Mouse (Mus musculus): ENCODE measurements at regions not wholly inside any gene's neighbourhood (a gene's known extent, or its start where the extent isn't known, plus 50 kb on each side); places are given as distances from the start of the nearest gene placed in this dataset.
A peak's percentile ranks its signal among the peaks of the same experiment; 100 is the strongest.

DNA sequence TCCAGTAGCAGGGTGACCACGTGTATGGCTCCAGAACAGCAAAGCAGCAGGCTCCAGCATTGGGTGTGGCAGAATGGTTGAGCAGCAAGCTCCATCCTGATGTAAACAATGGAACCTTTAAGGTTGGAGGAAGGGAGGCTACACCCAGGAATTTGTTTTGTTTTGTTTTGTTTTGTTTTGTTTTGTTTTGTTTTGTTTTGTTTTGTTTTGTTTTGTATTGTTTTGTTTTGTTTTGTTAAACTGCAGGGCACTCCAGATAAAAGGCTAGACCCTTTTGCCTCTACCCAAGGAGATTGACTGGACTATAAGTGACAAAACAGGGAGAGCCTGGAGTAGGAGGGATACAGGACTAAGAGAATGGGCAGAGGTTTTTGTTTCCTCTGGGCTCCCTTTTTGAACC is 647.5 kb downstream of the Kcnj3 start:
- ATAC-seq (ENCODE audit: poor library complexity, severe bottlenecking), result no peak

DNA sequence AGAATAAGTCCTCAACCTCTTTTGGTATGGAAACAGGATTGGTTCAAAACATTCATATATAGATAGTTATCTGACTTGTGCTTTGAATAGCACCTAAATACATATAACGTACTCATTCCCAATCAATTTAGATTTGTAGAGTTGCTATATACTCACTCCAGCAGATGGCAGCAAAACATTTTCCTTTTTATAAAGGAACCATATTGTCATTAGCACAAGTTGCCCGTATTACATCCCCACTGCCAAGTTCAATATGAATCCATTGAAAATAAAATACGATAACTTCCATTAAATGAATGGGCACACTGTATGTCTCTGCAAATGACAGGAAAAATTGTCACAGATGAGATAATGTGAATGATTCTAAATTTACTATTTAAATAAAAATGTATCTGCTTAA is 673.8 kb downstream of the Kcnj3 start:
- ATAC-seq (ENCODE audit: poor library complexity, severe bottlenecking), result no peak

- no peak for ATAC-seq (ENCODE audit: poor library complexity, severe bottlenecking)
These were observed 674.2 kb downstream of the Kcnj3 start for GRCm38 (mm10) chr2:56109975-56110374.

- ATAC-seq (ENCODE audit: poor library complexity, severe bottlenecking), result peak; percentile 57
These were observed 678.7 kb downstream of the Kcnj3 start for GRCm38 (mm10) chr2:56114469-56114868.

GRCm38 (mm10) chr2:56119368-56119767 is 683.6 kb downstream of the Kcnj3 start:
- no peak for ATAC-seq (ENCODE audit: poor library complexity, severe bottlenecking)

GRCm38 (mm10) chr2:56147107-56147615 is 711.4 kb downstream of the Kcnj3 start:
- ATAC-seq (ENCODE audit: poor library complexity, severe bottlenecking), result no peak

DNA sequence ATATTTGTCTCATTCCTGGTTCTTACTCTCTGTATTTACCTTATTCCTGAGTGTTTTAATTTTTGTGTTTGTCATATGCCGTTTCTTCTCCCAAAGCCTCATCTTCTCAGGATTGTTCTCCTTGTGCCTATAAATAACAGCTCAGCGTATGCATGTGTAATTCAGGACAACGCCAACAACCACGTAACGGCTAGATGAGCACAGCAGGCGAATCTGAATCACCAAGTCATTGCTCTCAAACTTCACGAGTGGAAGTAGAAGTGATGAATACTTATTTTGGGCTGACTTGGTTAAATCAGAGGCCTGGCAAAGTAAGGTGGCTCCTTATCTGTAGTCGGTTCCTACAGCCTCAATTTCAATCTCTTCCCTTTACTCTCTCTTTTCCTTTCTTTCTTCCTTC is 760.7 kb downstream of the Kcnj3 start:
- no peak for ATAC-seq (ENCODE audit: poor library complexity, severe bottlenecking)

GRCm38 (mm10) chr2:56227476-56227875 is 791.7 kb downstream of the Kcnj3 start:
- no peak for ATAC-seq (ENCODE audit: poor library complexity, severe bottlenecking)

DNA sequence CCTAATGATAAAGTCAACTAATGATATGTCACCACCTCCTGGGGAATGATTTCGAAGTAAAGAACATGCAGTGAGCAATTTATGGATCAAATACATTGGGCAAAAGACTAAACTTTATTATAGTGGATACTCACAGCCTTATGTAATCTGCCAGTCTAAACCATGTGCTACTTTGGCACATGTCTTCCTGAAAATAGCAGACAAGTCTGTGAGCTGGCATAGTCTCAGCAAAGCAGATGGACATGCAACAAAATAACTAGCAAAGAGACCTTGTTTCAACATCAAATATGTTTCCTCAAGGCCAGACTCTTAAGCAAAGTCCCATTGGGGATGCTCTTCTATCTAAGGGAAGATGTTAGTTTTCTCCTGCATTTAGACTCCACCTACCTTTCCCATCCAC is 797.3 kb downstream of the Kcnj3 start:
- no peak for ATAC-seq (ENCODE audit: poor library complexity, severe bottlenecking)

- ATAC-seq (ENCODE audit: poor library complexity, severe bottlenecking), result no peak
These were observed 821.5 kb downstream of the Kcnj3 start for GRCm38 (mm10) chr2:56257044-56257954.

- ATAC-seq (ENCODE audit: poor library complexity, severe bottlenecking), result peak; percentile 94
These were observed 818.9 kb downstream of the Nr4a2 start for GRCm38 (mm10) chr2:56304920-56305319.

DNA sequence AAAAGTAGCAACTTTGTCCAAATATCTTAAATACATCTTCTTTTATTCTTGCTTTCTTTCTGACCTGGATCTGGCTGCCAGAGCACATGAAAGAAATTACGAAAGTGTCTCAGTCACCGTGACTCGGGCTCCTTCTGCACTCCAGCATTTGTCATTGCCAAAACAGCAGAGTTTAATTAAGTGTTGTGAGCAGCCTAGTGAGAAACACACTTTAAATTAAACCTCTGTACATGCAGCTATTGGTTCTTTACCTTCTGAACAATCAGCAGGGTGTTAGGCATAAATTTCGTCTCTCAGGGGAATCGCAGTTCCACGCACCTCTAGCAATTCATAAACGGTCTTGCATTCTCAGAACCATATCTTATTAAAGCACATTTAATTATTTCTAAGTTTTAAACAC is 802.1 kb downstream of the Nr4a2 start:
- ATAC-seq (ENCODE audit: poor library complexity, severe bottlenecking), result no peak

GRCm38 (mm10) chr2:56322508-56322907 is 801.3 kb downstream of the Nr4a2 start:
- no peak for ATAC-seq (ENCODE audit: poor library complexity, severe bottlenecking)

- no peak for ATAC-seq (ENCODE audit: poor library complexity, severe bottlenecking)
These were observed 787.8 kb downstream of the Nr4a2 start for GRCm38 (mm10) chr2:56335974-56336373.

GRCm38 (mm10) chr2:56364065-56364464 is 759.7 kb downstream of the Nr4a2 start:
- ATAC-seq (ENCODE audit: poor library complexity, severe bottlenecking), result no peak
